Mouse (Mus musculus) layer of hippocampus, postnatal 10 days (tissue): ENCODE measurements around the gene Me1. TPM values are rescaled to one million over a fixed set of nuclear protein-coding genes. Genes with fewer than 3 reads are reported as not detected.

ENCODE experiments used
- DNase-seq, 2 experiments: peaks; one replicate each; pipeline ENCODE4 v3.0.0; 2021; ENCODE audit warnings: low spot score in 2 of 2
- total RNA-seq, 2 experiments: library from RNA; stranded (reverse); gene quantifications; 2 replicates each; pipeline ENCODE4 v1.2.3; 2021

Gene Me1
- total RNA-seq, 2 experiments from 2014 or later: 95.4 to 98.5 TPM

DNA sequence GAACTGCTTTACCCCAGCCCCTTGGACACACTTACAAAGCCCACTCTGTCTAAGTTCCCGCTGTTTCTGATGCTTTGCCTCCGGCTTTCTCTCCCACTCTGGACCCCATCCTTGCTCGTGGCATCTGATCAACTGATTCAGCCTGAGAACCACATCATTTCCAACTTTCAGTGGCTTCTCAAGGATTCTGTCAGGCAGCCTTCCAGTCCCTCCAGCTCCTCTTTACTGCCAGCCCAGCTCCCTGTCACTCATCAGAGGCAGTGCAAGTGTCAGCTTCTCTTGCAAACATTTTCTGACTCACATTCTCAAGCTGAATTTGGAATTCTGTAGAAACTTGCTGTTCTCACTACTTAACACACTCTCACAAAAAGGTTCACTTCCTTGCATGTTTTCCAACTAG is 34.5 kb downstream of the Me1 start:
- no peak for DNase-seq

DNA sequence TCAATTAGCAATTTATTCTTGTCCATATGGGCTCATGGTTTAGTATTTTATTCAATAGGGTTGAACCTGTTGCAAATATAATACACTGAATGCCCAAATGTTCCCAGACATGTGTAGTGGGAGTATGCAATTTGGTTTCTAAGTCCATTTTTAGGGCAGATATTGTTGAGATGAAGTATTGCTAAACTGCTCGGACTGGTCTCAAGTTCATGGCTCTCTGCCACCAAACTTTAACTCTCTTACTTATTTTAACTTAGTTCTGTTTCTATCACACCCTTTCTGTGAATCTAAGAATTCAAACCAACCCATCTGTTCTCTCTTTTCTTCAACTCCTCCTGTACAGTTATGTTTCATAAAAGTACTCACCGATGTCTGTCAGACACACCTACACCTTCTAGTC is 35.4 kb downstream of the Me1 start:
- DNase-seq: no peak

DNA sequence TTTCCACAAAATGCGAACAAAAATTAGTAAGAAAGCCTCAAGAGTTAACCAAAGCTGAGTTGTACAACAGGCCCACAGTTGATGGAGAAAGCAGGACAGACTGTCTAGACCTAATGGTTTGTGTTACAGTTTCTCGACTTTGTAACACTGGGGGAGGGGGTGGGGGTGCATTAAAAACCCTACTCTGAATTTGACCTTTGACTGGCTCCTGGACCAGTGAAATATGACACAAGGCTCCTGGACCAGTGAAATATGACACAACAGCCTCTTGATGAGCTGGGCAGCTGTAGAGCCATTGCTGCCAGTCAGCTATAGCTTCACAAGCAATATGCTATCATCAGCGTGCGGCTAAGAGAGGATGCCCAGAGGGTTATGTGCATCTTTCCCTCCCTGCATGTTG is 37.4 kb downstream of the Me1 start:
- no peak for DNase-seq

DNA sequence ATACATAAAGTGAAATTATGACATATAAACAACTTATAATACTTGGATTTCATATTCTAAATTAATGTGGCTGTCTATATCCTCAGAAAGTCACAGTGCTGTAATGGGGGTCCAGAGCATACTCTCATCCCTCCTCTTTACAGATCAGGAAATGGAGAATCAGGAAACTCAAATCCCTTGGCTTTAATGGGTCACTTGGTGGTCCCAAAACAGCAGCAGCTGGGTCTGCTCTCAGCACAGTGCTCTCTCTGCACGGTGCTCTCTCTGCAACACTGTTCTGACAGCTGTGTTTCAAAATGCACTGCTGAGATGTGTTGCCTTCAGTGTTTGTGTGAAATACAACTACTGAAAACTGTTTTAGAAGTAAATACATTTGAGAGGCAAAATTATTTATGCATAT is 43.6 kb downstream of the Me1 start:
- DNase-seq: no peak

DNA sequence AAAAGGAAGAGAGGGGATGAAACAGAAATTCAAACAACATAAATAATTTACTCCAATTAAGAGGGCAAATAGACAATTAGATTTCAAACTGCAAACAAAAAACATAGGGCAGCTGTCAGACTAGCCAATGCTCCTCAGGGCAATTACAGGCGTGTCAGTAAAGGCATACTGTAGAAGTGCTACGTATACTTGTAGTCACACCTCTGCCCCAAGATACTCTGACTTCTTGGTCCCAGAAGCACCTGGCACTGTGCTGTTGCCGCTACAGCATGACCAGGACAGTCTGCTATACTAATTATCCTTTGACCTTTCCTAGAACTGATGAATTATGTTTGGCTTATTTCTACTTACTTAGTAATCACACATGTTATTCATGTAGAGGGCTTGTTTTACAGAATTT is 44.5 kb downstream of the Me1 start:
- DNase-seq: no peak

DNA sequence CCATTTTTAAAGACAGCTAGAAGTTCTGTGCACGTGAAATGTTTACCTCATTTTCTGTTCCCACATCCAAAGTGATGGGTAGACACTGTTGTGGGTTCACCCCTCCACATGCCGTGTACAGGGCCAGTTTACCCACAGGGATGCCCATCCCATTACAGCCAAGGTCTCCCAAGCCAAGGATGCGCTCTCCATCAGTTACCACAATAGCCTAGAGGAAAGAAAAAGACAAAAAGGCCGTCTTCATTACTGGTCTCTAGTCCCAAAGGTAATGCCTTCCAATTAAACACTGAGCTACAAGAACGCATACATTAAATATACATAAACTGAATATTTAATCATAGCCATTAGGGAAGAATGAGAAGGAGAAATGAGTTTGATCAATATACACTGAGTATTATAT is 44.9 kb downstream of the Me1 start:
- DNase-seq: no peak

DNA sequence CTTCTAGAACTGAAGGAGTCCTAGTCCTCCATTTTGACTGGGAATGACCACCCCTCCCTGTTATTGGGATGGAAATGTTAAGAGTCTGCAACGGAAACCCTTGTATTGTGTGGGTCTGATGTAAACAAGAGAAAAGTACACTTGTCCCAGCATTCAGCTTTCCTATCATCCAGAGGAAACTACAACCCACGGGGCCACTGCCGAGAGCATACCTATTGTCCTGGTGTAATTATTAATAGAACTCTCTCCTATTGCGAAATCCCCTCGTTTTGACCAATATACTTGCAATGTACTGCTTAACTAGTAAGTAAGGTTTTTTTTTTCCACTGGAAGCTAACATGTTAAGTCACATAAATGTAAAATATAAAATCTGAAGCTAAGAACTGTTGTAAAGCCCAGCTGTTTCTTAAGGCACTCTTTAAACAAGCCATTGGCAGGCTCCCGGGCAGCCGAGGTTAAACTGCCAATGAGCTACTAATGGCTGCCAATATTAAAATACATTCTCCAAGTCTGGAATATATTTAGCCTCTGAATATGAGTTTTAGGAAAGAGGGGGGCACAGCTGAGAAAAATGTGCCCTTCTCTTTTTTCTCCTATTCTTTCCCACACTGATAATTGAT is 47.7 kb downstream of the Me1 start:
- no peak for DNase-seq

DNA sequence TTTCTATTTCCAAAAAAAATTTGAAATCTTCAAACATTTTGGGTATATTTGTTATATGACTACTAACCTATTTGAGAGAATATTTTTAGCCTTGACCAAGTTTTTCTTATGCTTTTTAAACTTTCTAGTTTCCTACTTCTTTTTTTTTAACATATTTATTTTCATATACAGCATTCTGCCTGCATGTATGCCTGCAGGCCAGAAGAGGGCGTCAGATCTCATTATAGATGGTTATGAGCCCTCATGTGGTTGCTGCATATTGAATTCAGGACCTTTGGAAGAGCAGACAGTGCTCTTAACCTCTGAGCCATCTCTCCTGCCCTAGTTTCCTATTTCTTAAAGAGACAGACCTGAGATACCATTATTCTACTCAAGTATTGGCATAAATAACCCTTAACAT is 48.9 kb downstream of the Me1 start:
- DNase-seq: no peak

DNA sequence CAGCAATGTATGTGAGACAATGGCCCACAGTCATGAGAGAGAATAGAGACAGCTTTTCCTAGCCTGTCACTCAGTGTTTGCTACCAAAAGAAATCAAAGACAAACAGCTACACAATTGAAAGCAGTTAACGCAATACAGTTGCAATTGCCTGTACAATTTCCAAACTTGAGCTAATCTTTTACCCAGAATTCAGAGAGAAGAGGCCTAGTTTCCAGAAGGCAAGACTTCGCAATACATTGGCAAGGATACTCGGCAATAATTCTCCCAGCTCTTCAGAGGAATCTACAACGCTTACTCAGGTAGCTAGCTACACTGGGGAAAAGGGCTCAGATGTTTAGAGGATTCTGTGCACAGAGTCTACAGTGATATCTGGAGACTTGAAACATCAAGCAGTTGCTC is 52.3 kb downstream of the Me1 start:
- no peak for DNase-seq

DNA sequence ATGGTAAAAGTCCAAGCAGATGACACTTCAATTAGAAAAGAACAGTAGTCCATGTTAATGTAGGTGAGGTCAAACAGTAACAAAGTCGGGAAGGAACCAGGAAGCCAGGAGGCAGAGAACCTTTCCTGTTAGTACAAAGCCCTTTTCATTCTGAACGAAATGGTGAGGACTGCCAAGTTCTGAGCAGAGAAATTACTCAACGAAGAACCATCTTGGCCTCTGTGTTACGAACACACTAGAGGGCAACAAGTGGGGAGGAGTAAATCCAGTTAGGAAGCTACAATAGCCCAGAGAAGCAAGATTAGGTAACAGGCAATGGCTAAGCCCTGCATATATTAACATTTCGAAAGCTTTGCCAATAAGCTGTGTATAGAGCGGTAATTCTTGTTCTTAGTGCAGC is 57.0 kb downstream of the Me1 start:
- DNase-seq: no peak

DNA sequence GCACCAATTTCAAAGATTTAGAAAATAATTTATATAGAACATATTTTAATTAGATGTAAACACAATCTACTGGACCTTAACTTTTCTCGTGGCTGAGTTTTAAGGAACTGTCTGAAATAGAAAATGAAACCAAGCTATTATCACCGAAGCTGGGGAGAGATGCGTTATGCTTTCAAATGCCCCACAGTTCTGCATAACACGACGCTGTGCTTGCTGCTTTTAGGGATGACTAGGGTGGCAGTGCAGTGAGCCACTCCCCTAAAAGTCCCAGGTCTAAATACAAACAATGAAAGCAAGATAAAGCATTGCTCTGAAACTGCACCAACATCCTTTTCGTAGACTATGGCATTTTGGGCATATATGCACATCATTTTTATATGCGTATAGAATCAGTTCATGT is 64.6 kb downstream of the Me1 start:
- DNase-seq: no peak

DNA sequence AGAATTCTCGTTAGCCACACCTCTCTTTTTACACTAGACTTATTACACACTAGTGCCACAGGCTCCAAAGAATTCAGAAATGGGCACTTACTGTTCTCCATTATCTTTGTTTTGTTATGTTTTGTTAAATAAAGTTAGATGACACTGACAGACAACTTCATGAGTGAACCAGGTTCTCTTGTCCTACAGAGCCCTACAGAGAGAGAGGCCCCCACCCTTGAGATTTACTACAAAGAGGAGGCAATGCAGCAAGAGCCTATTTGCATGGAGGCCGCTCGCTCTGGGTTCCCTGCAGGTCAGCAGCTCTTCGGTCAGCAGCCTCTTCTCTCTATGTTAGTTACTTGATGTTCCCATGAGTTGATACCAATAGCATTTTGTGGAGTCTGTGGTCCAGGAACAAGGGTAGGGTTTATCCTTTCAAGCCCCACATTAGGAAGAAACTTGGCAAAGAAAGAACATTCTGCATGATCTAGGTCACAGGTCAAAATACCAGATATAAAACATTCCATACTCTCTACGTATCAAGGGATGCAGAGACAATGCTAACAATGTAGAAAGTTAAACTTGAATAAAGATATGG is 65.3 kb downstream of the Me1 start:
- DNase-seq: no peak

DNA sequence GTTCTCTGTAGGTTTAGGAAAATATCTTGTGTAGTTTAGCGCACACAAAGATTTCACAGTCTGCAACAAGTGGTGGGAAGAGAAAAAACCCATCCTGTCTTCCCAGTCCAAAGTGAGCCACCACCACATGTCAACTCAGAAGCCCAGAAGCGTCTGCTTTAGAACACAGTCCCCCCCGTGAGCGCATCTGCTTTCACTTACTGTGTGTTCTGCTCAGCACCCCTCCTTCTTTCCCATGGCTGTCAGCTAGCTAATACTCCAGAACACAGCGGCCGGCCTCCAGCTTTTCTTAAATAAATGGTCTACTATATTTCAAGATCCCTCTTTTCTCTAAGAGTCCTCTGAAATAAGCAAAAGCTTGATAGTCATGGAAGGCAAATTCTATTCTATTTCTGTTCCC is 66.4 kb downstream of the Me1 start:
- no peak for DNase-seq

DNA sequence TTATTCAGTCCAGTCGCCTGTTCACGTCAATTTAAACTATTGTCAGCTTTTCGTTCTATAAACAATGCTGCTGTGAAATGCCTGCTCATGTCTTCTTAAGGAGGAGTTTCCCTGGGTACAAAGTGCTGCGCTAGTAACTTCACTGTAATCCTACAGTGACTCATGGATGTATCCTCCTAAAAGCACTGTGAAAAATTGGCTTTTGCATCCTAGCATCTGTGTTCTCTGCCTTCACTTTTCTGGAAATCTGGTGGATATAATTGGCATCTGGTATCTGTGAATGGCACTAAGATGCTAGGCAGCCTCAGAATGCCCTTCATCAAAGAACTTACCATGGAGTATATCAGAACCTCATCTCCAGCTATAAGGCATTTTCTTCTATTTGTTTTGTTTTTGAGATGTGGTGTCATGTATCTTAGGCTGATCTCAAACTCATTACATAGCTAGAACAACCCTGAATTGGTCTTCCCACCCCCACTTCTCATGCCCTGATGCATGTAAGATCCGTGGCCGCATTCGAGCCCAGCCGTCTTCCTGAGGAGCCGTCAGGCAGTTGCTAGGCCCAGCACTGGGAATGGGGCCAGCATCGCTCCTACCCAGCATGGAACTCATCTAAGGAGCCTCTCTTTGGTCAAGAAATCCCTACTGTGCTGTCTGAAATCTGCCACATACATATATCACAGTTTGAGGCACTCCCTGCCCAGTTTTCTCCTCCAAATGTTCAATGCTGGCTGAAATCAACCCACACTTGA is 67.8 kb downstream of the Me1 start:
- peak in 1 of 2 experiments; percentile 39 for DNase-seq

DNA sequence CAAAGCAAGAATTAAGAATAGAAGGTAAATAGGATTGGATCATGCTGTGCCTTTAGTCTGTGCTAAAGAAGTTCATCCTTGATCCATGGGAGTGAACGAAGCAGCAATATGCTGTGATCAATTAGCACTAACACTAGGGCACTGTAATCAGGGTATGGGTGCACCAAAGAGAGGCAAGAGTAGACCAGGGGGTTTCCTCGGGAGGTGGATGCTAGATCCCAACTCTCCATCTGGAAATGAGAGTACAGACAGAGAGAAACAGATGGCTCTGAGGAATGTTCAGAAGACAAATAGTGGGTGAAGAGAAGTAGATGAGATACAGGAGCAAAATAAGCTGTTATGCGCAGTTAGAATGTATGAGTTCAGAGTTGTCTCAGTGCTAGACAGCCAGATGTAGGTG is 68.8 kb downstream of the Me1 start:
- DNase-seq: no peak

DNA sequence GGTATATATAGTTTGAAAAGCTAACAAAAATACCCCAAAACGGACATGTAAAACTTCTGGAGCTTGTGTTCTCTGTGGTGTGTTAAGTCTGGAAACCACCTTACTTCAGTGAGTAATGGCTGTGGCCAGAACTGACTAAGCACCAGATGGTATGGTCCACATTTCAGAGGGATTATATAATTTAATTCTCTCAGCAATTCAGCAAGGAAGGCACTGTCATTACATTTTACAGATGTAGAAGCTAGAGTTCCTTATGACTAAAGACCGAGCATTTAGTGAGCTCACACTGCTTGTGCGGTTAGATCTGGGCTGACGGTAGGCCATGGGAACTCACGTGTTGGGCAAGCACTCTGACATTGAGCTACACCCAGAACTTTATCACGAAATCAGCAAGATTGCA is 71.0 kb downstream of the Me1 start:
- DNase-seq: no peak

DNA sequence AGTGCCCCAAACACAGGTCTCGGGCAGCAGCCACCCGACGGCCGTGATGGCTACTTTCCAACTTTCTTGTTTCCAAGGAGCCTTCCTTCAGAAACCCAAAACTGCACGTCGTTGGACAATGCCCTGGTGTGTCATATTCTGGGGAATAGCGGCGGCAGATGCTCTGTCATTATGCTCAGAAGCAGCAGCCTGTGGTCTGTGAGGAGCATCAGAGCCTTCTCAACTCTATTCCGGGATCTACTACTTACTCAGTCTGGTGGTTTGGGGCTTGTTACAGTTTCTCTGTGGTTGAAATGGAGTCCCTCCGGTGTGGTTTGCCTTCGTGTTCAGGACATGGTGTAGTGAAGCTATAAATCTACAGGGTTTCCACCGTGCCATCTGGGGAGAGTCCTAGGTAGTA is 71.7 kb downstream of the Me1 start:
- DNase-seq: no peak

DNA sequence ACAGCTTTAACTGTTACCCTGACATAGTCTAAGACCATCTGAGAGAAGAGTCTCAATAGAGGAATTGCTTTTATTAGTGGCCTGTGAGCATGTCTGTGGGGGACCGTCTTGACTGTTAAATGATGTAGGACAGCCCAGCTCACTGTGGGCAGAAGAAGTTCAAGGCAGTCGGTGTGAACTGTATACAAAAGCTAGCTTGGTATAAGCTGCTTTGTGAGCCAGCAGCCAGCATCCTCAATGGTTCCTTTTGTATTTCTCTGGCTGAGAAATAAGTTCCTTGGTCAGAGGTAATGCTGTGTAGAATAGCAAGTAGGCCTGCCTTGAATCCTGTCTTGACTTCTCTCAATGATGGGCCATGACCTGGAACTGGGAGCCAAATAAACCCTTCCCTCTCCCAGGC is 73.7 kb downstream of the Me1 start:
- no peak for DNase-seq

DNA sequence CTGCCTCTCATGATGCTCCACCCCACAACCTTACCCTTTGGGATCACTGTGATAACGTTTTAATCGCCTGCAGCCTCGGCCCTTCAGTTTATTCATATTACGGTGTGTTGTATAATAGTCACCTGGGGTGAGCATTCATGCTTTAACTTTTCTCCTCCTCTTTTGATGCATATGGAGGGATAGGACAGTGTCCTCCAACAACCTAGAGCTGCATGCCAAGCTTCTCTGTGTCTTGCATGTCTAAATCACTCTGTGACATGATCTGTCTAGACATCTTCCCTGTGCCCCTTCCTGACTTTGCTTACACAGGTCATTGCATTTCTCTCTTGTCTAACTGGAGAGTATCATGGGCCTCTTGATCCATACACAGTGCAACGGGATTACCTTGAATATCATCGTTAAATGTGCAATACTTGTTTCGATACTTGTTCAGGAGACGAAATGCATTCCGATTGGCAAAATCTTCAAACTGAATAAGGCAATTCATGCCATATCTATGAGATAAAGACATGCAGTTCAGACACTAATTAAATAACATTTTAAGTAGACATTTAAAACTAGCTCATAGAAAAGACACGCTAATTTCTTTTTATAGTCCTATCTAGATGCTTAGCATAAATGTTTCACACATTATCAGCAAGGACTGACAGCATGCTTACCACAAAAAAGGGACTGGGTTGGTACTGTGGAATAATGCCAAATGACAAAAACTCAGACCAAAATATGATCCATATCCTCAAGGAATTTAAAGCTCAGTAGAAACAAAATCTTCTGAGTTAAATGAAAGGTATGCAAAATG is 76.2 kb downstream of the Me1 start:
- no peak for DNase-seq

DNA sequence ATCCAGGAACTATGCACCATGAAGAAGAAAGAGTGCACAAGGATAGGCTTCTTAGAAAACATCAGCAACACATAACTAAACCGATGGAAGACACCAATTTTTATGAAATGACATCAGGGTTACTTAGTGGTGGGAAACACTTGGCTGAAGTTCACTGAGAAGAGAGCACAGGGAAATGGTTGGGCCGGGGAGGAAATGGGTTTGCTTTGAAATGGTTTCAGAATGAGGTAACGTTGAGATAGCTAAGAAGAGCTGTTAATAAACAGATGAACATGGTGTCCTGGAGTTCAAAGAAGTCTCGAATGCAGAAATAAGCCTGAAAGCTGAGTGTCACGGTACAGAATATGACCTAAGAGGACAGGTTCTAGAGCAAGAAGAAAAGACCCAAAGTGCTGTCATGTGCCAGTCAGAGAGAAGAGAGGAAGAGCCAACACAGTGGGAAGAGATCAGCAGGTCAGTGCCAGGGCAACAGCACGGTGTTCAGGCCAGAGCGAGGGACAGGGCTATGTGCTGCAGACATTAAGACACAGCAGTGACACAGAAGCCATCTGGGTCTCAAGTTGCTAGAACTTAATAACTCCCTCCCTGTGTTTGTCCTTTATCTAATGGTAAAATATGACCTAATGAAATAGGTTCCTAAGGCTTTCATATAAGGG is 77.8 kb downstream of the Me1 start:
- DNase-seq: no peak

DNA sequence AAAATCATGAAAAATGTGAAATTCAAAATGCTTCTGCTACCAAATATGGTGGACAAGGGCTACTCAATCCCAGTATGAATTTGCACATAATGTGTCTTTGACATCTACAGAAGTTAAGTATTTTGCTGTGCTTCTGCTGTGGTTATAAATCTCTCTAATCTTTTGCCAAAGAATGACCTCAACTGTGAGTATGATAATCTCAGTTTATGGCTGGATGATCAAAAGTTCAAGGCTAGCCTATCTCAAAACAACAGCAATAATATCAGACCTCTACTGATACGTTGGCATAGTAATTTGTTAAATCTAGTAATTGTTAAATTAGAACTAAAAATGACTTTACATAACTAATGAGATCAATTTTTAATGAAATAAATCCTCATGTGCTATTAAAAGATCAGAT is 80.0 kb downstream of the Me1 start:
- no peak for DNase-seq

DNA sequence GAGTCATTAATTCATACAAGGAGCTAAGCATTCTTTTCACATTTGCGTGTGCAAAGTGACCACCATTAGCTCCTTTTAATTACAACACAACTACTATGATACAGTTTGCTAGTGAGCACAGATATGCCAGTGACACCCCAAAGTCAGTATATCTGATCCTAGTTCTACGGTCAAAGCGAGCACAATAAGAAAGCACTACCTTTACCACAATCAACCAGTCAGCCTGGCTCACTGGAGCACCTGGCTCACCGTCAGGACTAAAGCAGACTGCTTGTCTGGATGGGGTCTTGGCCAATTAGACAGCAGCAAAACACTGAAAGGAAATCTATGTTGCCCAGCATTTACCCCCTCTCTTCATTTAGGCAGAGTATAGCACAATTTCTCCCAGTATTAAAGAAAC is 83.7 kb downstream of the Me1 start:
- no peak for DNase-seq
